Mouse (Mus musculus) bone marrow, adult 2 months (tissue): ENCODE results near the gene Ccl26. TPM values are rescaled to one million over a fixed set of nuclear protein-coding genes. Genes with fewer than 3 reads are reported as not detected.

Source experiments
- H3K27ac ChIP-seq: fragments of 200-500 bp; 2 replicates; pipeline ENCODE4 v1.5.1; 2012; ENCODE audit warnings: low read depth, mild to moderate bottlenecking, control low read depth, inconsistent platforms, low read length; ENCODE audit not compliant: control insufficient read depth, poor library complexity, insufficient read depth
- H3K4me1 ChIP-seq: fragments of 200-500 bp; 2 replicates; pipeline ENCODE4 v1.6.1; 2011; ENCODE audit warnings: low read length; ENCODE audit not compliant: control insufficient read depth, insufficient read depth
- H3K4me3 ChIP-seq: fragments of 200-500 bp; replicated peaks from 2 replicates; pipeline ENCODE3; 2011; ENCODE audit warnings: mild to moderate bottlenecking, low read depth, low read length, control low read depth; ENCODE audit not compliant: control insufficient read depth
- CTCF ChIP-seq: fragments of 200-500 bp; IDR thresholded peaks from 2 replicates; pipeline ENCODE4 v1.5.1; 2011; ENCODE audit warnings: low read length, control low read depth; ENCODE audit not compliant: control insufficient read depth, insufficient read depth
- POLR2A ChIP-seq: fragments of 200-500 bp; IDR thresholded peaks from 2 replicates; pipeline ENCODE4 v1.6.1; 2011; ENCODE audit warnings: low read depth, mild to moderate bottlenecking, control low read depth, low read length, borderline replicate concordance; ENCODE audit not compliant: control insufficient read depth
- whole genome bisulfite sequencing: fragments of 180-500 bp; shearing (Covaris S2); methylation state at CpG from one replicate; pipeline ENCODE4 v1.1.7; 2018; 5-methylcytosine and 5-hydroxymethylcytosine counted together
- polyA plus RNA-seq: library from polyadenylated mRNA; stranded (reverse); fragments of >200 nt; gene quantifications from 2 replicates; pipeline ENCODE4 v1.2.4, GENCODE M21; 2011; ENCODE audit warnings: low replicate concordance; ENCODE audit not compliant: missing spikeins, insufficient read depth, insufficient read length

The Ccl26 gene
- polyA plus RNA-seq, 1 experiment: not detected

- 74% methylated on average over 4 of the region's 4 CpGs for WGBS
- no peak overlapping the region for H3K4me3 ChIP-seq
- no peaks in the 10 kb centered on the region for H3K4me1 ChIP-seq
- TF ChIP-seq POLR2A: no peak
- no peak for TF ChIP-seq CTCF
- no peak overlapping the region for H3K27ac ChIP-seq
Observed at GRCm38 (mm10) chr5:135576055-135576454, 12.7 kb upstream of the Ccl26 start.

- H3K4me3 ChIP-seq: no peak within 1 kb of the TSS
- TF ChIP-seq POLR2A: no peak
- no peak for TF ChIP-seq CTCF
- WGBS: 3% methylated on average over 6 of the region's 6 CpGs
- no peak within 1 kb of the TSS for H3K27ac ChIP-seq
- peaks cover 4% of the 10 kb centered on the region; the same call in 1 of the 2 replicates for H3K4me1 ChIP-seq
Observed at GRCm38 (mm10) chr5:135573006-135573405, 9.6 kb upstream of the Ccl26 start, which contains the start of gene Ccl24. Gene Ccl24, minus strand, starts transcription at chr5:135573049.

- Histone ChIP-seq H3K4me1 (peaks cover 4% of the 10 kb centered on the region; the same call in 1 of the 2 replicates), H3K4me3 (no peak overlapping the region), H3K27ac (no peak overlapping the region; the same call in 1 of the 2 replicates)
- no peak for TF ChIP-seq POLR2A
- WGBS: 2% methylated on average over 6 of the region's 6 CpGs
Observed at GRCm38 (mm10) chr5:135568698-135569097, 5.3 kb upstream of the Ccl26 start.

GRCm38 (mm10) chr5:135567556-135568265, 4.3 kb upstream of the Ccl26 start:
- Histone ChIP-seq H3K4me3 (no peak overlapping the region), H3K4me1 (peaks cover 4% of the 10 kb centered on the region; the same call in 1 of the 2 replicates), H3K27ac (peak overlapping the region; percentile 15; the same call in 1 of the 2 replicates)
- 55% methylated on average over 6 of the region's 6 CpGs for WGBS
- no peak for TF ChIP-seq CTCF
- TF ChIP-seq POLR2A: no peak

GRCm38 (mm10) chr5:135557671-135558070, 5.7 kb downstream of the Ccl26 start:
- WGBS: 60% methylated on average over 3 of the region's 3 CpGs
- Histone ChIP-seq H3K4me3 (no peak overlapping the region), H3K4me1 (no peaks in the 10 kb centered on the region), H3K27ac (no peak overlapping the region)
- no peak for TF ChIP-seq CTCF

GRCm38 (mm10) chr5:135557051-135557450, 6.3 kb downstream of the Ccl26 start:
- TF ChIP-seq POLR2A (no peak), CTCF (no peak)
- H3K4me3 ChIP-seq: no peak overlapping the region
- WGBS: 70% methylated on average over 4 of the region's 4 CpGs
- H3K4me1 ChIP-seq: no peaks in the 10 kb centered on the region
- no peak overlapping the region for H3K27ac ChIP-seq

GRCm38 (mm10) chr5:135556259-135556658, 7.1 kb downstream of the Ccl26 start:
- H3K4me1 ChIP-seq: no peaks in the 10 kb centered on the region
- TF ChIP-seq CTCF: no peak
- TF ChIP-seq POLR2A: no peak
- no peak overlapping the region for H3K27ac ChIP-seq
- WGBS: 78% methylated on average over 4 of the region's 4 CpGs
- no peak overlapping the region for H3K4me3 ChIP-seq

- WGBS: 12% methylated on average over 3 of the region's 3 CpGs
Observed at GRCm38 (mm10) chr5:135551591-135551990, 11.8 kb downstream of the Ccl26 start.

More at GRCm38 (mm10) chr5:135551591-135551990, 11.8 kb downstream of the Ccl26 start:
- TF ChIP-seq POLR2A (no peak), CTCF (no peak)
- H3K4me1 ChIP-seq: no peaks in the 10 kb centered on the region
- H3K4me3 ChIP-seq: no peak overlapping the region
- no peak overlapping the region for H3K27ac ChIP-seq
